Mouse (Mus musculus): ENCODE data around the gene Blvrb. TPM values are rescaled to one million over a fixed set of nuclear protein-coding genes. Genes with fewer than 3 reads are reported as not detected.

Blvrb gene
- polyA plus RNA-seq, 1 experiment from 2014 or later: 89.7 TPM

DNA sequence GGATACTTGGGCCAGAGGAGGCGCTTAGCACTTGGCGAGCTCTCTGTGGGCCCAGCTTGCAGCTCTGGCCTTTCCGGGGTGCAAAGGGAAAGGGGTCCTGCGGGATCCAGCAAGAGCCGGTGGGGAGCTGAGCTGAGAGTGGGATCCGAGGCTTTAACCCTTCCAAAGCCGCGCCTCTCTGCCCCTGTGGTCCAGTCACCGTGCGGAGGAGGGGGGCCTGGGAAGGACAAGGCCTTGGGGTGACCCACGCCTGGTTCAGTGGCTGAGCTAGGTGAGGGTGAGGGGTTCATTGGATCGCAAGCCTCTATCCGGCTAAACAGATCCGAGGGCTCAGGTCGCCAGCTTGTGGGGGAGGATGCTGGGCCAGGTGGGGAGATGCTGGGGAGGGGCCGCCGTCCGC lies 1.7 kb upstream of the Blvrb start:
- no peak for ATAC-seq
- 8% methylated on average over 18 of the region's 18 CpGs for WGBS
- H3K4me3 ChIP-seq (ENCODE audit: low read length): peak overlapping the region; percentile 56
- H3K9ac ChIP-seq (ENCODE audit: low read depth, low read length): peak overlapping the region; percentile 68
- no peaks in the 10 kb centered on the region for H3K36me3 ChIP-seq (ENCODE audit: control insufficient read depth, insufficient read depth, low read length)
- peaks cover 25% of the 10 kb centered on the region for H3K4me1 ChIP-seq (ENCODE audit: control insufficient read depth, insufficient read depth, low read length)
- H3K4me2 ChIP-seq (ENCODE audit: low read depth, low read length): peak overlapping the region; percentile 99
- H3K27me3 ChIP-seq (replicated peaks; ENCODE audit: control insufficient read depth, insufficient read depth, low read length): peaks cover 18% of the 10 kb centered on the region
- no peak overlapping the region for H3K27ac ChIP-seq (ENCODE audit: low read length)
- H3K9me3 ChIP-seq (ENCODE audit: control insufficient read depth, low read length): no peaks in the 10 kb centered on the region

DNA sequence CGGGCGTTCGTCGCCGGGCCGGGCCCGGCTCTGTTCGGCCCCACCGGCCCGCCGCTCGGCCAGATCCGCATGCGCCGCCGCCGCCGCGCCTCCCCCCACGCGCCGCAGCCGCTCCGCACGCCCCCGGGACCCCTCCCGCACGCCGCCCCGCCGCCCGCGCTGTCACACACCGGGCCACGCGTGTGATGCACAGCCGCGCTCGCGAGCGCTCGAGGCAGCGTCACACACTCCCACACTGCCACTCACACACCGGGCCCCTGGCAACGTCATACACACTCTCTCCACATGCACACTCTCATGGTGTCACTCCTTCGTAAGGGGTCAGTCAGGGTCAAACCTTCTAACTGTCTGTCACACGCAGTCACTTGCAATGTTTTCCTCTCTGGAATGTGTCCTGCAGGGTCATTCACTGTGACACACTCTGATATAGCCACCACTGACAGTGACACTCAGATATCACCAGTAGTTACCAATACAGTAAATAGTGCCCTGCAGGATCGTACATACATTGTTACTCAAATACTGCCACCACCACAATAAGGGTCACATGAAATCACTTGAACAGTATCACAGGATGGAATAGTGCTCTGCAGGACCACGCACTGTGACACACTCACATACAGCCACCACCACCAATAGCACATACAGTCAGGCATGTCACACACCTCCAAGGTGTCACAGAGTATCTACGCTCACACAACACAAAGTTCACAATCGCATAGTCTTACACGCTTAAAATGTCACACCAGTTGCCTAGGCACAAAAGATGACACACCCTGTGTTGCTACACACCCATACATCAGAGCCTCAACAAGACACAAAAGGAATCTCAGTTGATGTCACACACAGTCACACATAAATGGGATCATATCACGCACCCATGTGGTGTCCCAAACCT lies 1.0 kb upstream of the Blvrb start:
- ATAC-seq: no peak; the same call in 1 of the 2 replicates
- peak overlapping the region; percentile 99 for H3K4me2 ChIP-seq (ENCODE audit: low read depth, low read length)
- WGBS: 7% methylated on average over 53 of the region's 53 CpGs
- no peaks in the 10 kb centered on the region for H3K9me3 ChIP-seq (ENCODE audit: control insufficient read depth, low read length)
- peaks cover 25% of the 10 kb centered on the region for H3K4me1 ChIP-seq (ENCODE audit: control insufficient read depth, insufficient read depth, low read length)
- H3K36me3 ChIP-seq (ENCODE audit: control insufficient read depth, insufficient read depth, low read length): no peaks in the 10 kb centered on the region
- H3K4me3 ChIP-seq (ENCODE audit: low read length): peak overlapping the region; percentile 73
- H3K9ac ChIP-seq (ENCODE audit: low read depth, low read length): peak overlapping the region; percentile 68
- H3K27ac ChIP-seq (ENCODE audit: low read length): no peak overlapping the region
- peaks cover 18% of the 10 kb centered on the region for H3K27me3 ChIP-seq (replicated peaks; ENCODE audit: control insufficient read depth, insufficient read depth, low read length)

DNA sequence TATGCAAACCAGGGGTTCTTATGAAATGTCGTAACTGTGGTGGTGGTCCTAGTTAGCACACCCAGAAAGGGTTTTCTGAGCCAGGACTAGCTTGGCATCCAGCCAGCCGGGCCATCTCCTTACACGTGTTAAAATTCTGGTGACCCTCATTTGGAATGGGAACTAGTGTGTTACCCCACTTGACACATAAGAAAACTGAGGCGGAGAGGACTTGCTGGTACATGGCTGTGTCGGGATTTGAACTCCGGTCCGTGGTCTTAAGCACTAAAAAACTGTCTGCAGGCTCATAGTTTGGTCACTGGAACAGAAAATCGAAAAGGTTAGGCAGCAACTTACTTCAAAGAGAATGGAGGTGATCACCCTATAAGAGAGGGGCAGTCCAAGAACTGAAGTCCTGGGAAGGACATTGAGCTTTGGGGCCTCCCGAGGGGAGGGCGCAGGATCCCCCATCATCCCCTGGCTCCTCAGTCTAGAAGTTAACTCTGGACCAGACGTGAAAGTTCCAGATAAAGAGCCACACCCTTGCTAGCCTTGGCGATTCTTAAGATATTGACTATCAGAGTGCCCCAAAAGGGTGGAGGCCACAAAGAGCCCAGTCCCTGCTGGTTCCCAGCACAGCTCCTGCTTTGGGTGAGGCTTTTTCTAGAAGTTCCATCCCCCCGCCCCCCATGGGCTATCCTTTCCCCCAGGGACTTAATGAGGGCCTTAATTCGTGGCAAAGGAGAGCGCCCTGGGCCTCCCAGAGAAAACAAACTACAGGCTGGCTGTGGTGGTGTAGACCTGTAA lies 836 bp downstream of the Blvrb start:
- H3K4me1 ChIP-seq (ENCODE audit: control insufficient read depth, insufficient read depth, low read length): peaks cover 25% of the 10 kb centered on the region
- peak overlapping the region; percentile 98 for H3K4me2 ChIP-seq (ENCODE audit: low read depth, low read length)
- H3K36me3 ChIP-seq (ENCODE audit: control insufficient read depth, insufficient read depth, low read length): no peaks in the 10 kb centered on the region
- peak overlapping the region; percentile 73 for H3K4me3 ChIP-seq (ENCODE audit: low read length)
- ATAC-seq: peak; percentile 16
- peak overlapping the region; percentile 80 for H3K9ac ChIP-seq (ENCODE audit: low read depth, low read length)
- whole genome bisulfite sequencing: 50% methylated on average over 15 of the region's 15 CpGs
- peak overlapping the region; percentile 63 for H3K27ac ChIP-seq (ENCODE audit: low read length)
- H3K9me3 ChIP-seq (ENCODE audit: control insufficient read depth, low read length): no peaks in the 10 kb centered on the region
- peaks cover 18% of the 10 kb centered on the region for H3K27me3 ChIP-seq (replicated peaks; ENCODE audit: control insufficient read depth, insufficient read depth, low read length)

DNA sequence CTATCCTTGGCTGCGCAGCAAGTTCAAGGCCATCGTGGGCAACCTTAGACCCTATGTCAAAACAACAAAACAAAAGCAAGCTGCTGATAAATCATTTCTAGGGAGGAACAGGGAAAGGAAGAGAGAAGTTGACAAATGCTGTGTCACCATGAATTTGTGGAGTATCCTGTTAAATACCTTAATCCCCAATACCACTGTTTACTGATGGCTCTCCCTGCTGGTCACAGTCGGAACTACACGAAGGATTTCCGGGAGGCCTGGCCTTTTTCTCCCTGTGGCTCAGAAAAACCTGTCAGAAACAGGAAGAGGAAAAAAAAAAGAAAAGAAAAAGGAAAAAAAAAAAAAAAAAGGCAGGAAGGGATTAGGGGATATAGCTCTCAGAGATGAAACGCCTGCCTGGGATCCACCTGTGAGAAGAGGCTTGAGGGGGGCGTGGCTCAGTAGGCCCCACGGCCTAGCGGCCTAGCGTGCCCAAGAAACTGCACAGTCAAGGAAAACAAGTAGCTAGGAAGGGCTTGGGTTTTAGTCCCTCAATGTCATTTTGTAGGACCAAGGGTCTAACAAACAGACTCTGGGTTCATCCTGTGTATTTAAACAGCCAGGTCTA lies 1.6 kb downstream of the Blvrb start:
- H3K27ac ChIP-seq (ENCODE audit: low read length): peak overlapping the region; percentile 63
- WGBS: 56% methylated on average over 10 of the region's 10 CpGs
- H3K4me1 ChIP-seq (ENCODE audit: control insufficient read depth, insufficient read depth, low read length): peaks cover 25% of the 10 kb centered on the region
- H3K36me3 ChIP-seq (ENCODE audit: control insufficient read depth, insufficient read depth, low read length): no peaks in the 10 kb centered on the region
- no peak overlapping the region for H3K4me3 ChIP-seq (ENCODE audit: low read length)
- peak overlapping the region; percentile 98; the same call in 1 of the 2 replicates for H3K4me2 ChIP-seq (ENCODE audit: low read depth, low read length)
- peaks cover 18% of the 10 kb centered on the region for H3K27me3 ChIP-seq (replicated peaks; ENCODE audit: control insufficient read depth, insufficient read depth, low read length)
- H3K9ac ChIP-seq (ENCODE audit: low read depth, low read length): no peak overlapping the region
- ATAC-seq: no peak
- H3K9me3 ChIP-seq (ENCODE audit: control insufficient read depth, low read length): no peaks in the 10 kb centered on the region

DNA sequence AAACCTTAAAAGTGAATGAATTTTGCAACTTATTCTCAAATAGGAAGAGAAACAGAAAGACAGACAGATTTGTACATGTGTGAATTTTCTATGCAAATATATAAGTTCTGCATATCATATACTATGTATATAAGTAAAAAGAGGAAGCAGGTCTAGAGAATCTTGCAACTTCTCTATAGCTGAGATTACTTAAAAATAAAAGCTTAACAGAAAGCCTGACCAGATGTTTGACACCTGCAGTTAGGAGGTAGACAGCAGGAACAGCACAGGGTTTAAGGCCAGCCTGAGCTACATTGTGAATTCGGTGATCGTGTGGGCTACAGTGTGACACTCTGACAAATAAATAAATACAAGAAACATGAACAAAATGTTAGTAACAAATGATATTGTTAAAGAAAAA lies 3.6 kb downstream of the Blvrb start:
- 92% methylated on average over 2 of the region's 2 CpGs for WGBS
- no peak overlapping the region for H3K4me2 ChIP-seq (ENCODE audit: low read depth, low read length)
- H3K27me3 ChIP-seq (replicated peaks; ENCODE audit: control insufficient read depth, insufficient read depth, low read length): peaks cover 8% of the 10 kb centered on the region; the same call in 1 of the 2 replicates
- H3K36me3 ChIP-seq (ENCODE audit: control insufficient read depth, insufficient read depth, low read length): no peaks in the 10 kb centered on the region
- H3K4me1 ChIP-seq (ENCODE audit: control insufficient read depth, insufficient read depth, low read length): peaks cover 21% of the 10 kb centered on the region
- H3K9me3 ChIP-seq (ENCODE audit: control insufficient read depth, low read length): no peaks in the 10 kb centered on the region
- H3K27ac ChIP-seq (ENCODE audit: low read length): no peak overlapping the region
- H3K9ac ChIP-seq (ENCODE audit: low read depth, low read length): no peak overlapping the region
- no peak for ATAC-seq
- no peak overlapping the region for H3K4me3 ChIP-seq (ENCODE audit: low read length)

DNA sequence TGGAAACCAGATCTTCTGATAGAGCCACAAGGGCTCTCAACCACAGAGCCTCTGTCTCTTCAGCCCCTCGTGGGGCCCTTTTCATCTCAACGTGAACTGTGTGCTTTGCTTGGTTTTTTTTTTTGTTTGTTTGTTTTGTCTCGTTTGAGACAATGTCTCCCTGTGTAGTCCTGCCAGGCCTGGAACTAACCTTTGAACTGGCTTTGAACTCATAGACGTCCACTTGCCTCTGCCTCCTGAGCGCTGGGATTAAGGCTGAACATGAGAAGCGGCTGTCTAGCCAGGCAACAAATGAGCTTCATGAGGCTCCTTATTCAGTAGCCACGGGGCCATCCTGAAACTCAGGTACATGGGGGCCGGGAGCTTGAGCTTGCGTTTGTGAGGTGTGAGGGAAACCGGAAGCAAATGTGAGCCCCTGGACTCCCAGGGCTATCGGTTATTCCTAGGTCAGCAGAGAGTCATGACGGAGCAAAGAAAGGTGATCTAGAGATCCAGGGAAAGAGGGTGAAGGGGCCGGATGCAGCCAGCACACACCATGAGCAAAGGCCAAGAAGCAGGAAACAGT lies 4.5 kb downstream of the Blvrb start:
- 57% methylated on average over 13 of the region's 13 CpGs for WGBS
- Histone ChIP-seq H3K4me2 (ENCODE audit: low read depth, low read length) (no peak overlapping the region), H3K36me3 (ENCODE audit: control insufficient read depth, insufficient read depth, low read length) (no peaks in the 10 kb centered on the region), H3K4me3 (ENCODE audit: low read length) (no peak overlapping the region), H3K9me3 (ENCODE audit: control insufficient read depth, low read length) (no peaks in the 10 kb centered on the region), H3K27me3 (replicated peaks; ENCODE audit: control insufficient read depth, insufficient read depth, low read length) (no peaks in the 10 kb centered on the region), H3K9ac (ENCODE audit: low read depth, low read length) (no peak overlapping the region), H3K27ac (ENCODE audit: low read length) (no peak overlapping the region), H3K4me1 (ENCODE audit: control insufficient read depth, insufficient read depth, low read length) (peaks cover 13% of the 10 kb centered on the region)
- no peak for ATAC-seq

DNA sequence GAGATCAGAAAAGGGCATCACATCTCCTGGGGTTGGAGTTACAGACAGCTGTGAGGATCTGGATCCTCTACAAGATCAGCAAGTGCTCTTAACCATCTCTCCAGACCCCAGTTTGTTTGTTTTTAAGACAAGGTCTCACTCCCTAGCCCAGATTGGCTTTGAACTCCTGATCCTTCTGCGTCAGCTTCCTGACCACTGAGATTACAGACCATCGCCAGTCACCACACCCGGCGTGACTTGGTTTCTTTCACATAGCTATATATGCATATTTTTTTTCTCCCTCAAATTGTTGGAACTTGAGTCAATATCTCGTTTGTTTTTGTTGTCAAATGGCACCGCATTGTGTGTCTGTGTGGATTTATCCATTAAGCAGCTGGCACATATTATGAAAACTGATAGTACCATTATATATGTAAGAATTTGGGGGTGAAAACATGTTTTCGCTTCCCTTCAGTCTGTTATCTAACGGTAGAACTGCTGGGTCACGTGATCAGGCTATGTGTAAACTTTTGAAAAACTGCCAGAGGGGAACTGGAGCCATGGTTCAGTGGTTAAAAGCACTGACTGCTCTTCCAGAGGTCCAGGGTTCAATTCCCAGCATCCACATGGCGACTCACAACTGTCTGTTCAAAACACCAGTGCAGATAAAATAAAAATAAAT lies 6.8 kb downstream of the Blvrb start:
- Histone ChIP-seq H3K36me3 (ENCODE audit: control insufficient read depth, insufficient read depth, low read length) (peaks cover 2% of the 10 kb centered on the region; the same call in 1 of the 2 replicates), H3K9me3 (ENCODE audit: control insufficient read depth, low read length) (no peaks in the 10 kb centered on the region), H3K27me3 (replicated peaks; ENCODE audit: control insufficient read depth, insufficient read depth, low read length) (no peaks in the 10 kb centered on the region), H3K4me1 (ENCODE audit: control insufficient read depth, insufficient read depth, low read length) (no peaks in the 10 kb centered on the region), H3K27ac (ENCODE audit: low read length) (no peak overlapping the region), H3K4me3 (ENCODE audit: low read length) (no peak overlapping the region), H3K9ac (ENCODE audit: low read depth, low read length) (no peak overlapping the region), H3K4me2 (ENCODE audit: low read depth, low read length) (no peak overlapping the region)
- WGBS: 76% methylated on average over 10 of the region's 10 CpGs
- ATAC-seq: no peak

DNA sequence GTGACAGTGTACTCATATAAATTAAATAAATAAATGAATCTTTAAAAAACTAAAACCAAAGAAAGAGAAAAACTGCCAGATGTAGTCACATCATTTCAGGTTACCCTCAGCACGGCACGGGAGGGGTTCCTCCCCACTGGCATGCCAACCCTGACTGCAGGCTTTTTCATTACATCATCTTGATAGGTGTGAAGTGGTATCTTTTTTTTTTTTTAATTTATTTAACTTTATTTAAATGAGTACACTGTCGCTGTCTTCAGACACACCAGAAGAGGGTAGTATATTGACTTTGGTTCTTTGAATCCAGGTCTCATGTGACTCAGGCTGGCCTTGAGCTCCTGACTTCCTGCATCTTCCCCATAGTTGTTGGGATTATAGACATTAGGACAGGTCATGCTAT lies 7.5 kb downstream of the Blvrb start:
- WGBS: 91% methylated on average over 3 of the region's 3 CpGs

More for the DNA sequence above, 7.5 kb downstream of the Blvrb start:
- H3K36me3 ChIP-seq (ENCODE audit: control insufficient read depth, insufficient read depth, low read length): peaks cover 3% of the 10 kb centered on the region; the same call in 1 of the 2 replicates
- H3K9ac ChIP-seq (ENCODE audit: low read depth, low read length): no peak overlapping the region
- no peaks in the 10 kb centered on the region for H3K9me3 ChIP-seq (ENCODE audit: control insufficient read depth, low read length)
- no peaks in the 10 kb centered on the region for H3K4me1 ChIP-seq (ENCODE audit: control insufficient read depth, insufficient read depth, low read length)
- H3K27me3 ChIP-seq (replicated peaks; ENCODE audit: control insufficient read depth, insufficient read depth, low read length): no peaks in the 10 kb centered on the region
- H3K27ac ChIP-seq (ENCODE audit: low read length): no peak overlapping the region
- H3K4me2 ChIP-seq (ENCODE audit: low read depth, low read length): no peak overlapping the region
- ATAC-seq: no peak
- no peak overlapping the region for H3K4me3 ChIP-seq (ENCODE audit: low read length)
